Mouse (Mus musculus): ENCODE results near the gene Hs2st1. TPM values are rescaled to one million over a fixed set of nuclear protein-coding genes. Genes with fewer than 3 reads are reported as not detected.

The Hs2st1 gene
- polyA plus RNA-seq, 1 experiment from 2014 or later, result 5.1 TPM

GRCm38 (mm10) chr3:144537078-144537855 lies 32.7 kb downstream of the Hs2st1 start:
- no peak for TF ChIP-seq EP300 (optimal IDR thresholded peaks at IDR 0.05)
- TF ChIP-seq CTCF (IDR thresholded peaks at IDR 0.05; ENCODE audit: low read depth), result no peak
- no peaks in the 10 kb centered on the region; the same call in 1 of the 2 replicates for H3K4me1 ChIP-seq (replicated peaks; ENCODE audit: control insufficient read depth, insufficient read depth)
- no peaks in the 10 kb centered on the region for H3K36me3 ChIP-seq (ENCODE audit: control insufficient read depth, insufficient read depth, low read length)
- no peaks in the 10 kb centered on the region for H3K27me3 ChIP-seq (ENCODE audit: control insufficient read depth, insufficient read depth, low read length)
- ATAC-seq (ENCODE audit: low FRiP score, low TSS enrichment) (0 out of 2 replicates have a peak, but pooled peaks have one; percentile 45), DNase-seq (ENCODE audit: low spot score) (no peak)
- H3K4me2 ChIP-seq (replicated peaks; ENCODE audit: low read depth), result no peak overlapping the region
- no peak overlapping the region for H3K9ac ChIP-seq (ENCODE audit: low read length)
- WGBS, result 67% methylated on average over 7 of the region's 7 CpGs
- no peak overlapping the region for H3K27ac ChIP-seq (replicated peaks)
- H3K4me3 ChIP-seq (ENCODE audit: low read depth, low read length), result no peak overlapping the region
- H3K9me3 ChIP-seq (ENCODE audit: control insufficient read depth, low read length), result no peaks in the 10 kb centered on the region

GRCm38 (mm10) chr3:144535056-144535455 lies 34.9 kb downstream of the Hs2st1 start:
- Histone ChIP-seq H3K4me3 (ENCODE audit: low read depth, low read length) (no peak overlapping the region), H3K27me3 (ENCODE audit: control insufficient read depth, insufficient read depth, low read length) (no peaks in the 10 kb centered on the region), H3K36me3 (ENCODE audit: control insufficient read depth, insufficient read depth, low read length) (no peaks in the 10 kb centered on the region), H3K9me3 (ENCODE audit: control insufficient read depth, low read length) (no peaks in the 10 kb centered on the region), H3K27ac (replicated peaks) (no peak overlapping the region), H3K9ac (ENCODE audit: low read length) (no peak overlapping the region), H3K4me2 (replicated peaks; ENCODE audit: low read depth) (no peak overlapping the region), H3K4me1 (replicated peaks; ENCODE audit: control insufficient read depth, insufficient read depth) (no peaks in the 10 kb centered on the region; the same call in 1 of the 2 replicates)
- DNase-seq (ENCODE audit: low spot score) (no peak), ATAC-seq (ENCODE audit: low FRiP score, low TSS enrichment) (no peak)
- WGBS, result 97% methylated on average over 4 of the region's 4 CpGs
- TF ChIP-seq CTCF (IDR thresholded peaks at IDR 0.05; ENCODE audit: low read depth), result no peak
- TF ChIP-seq EP300 (optimal IDR thresholded peaks at IDR 0.05), result no peak

- Histone ChIP-seq H3K9me3 (ENCODE audit: control insufficient read depth, low read length) (no peaks in the 10 kb centered on the region), H3K4me2 (replicated peaks; ENCODE audit: low read depth) (peak overlapping the region; percentile 31; the same call in 1 of the 2 replicates), H3K4me3 (ENCODE audit: low read depth, low read length) (no peak overlapping the region), H3K27me3 (ENCODE audit: control insufficient read depth, insufficient read depth, low read length) (no peaks in the 10 kb centered on the region), H3K27ac (replicated peaks) (no peak overlapping the region), H3K4me1 (replicated peaks; ENCODE audit: control insufficient read depth, insufficient read depth) (no peaks in the 10 kb centered on the region), H3K9ac (ENCODE audit: low read length) (no peak overlapping the region), H3K36me3 (ENCODE audit: control insufficient read depth, insufficient read depth, low read length) (no peaks in the 10 kb centered on the region)
- TF ChIP-seq EP300 (optimal IDR thresholded peaks at IDR 0.05) (no peak), CTCF (IDR thresholded peaks at IDR 0.05; ENCODE audit: low read depth) (peak; percentile 74)
- 42% methylated on average over 5 of the region's 5 CpGs for WGBS
- ATAC-seq (ENCODE audit: low FRiP score, low TSS enrichment) (no peak; the same call in 1 of the 2 replicates), DNase-seq (ENCODE audit: low spot score) (no peak)
Measured at GRCm38 (mm10) chr3:144531023-144531422, 39.0 kb downstream of the Hs2st1 start.

- Histone ChIP-seq H3K4me2 (replicated peaks; ENCODE audit: low read depth) (no peak overlapping the region), H3K9me3 (ENCODE audit: control insufficient read depth, low read length) (no peaks in the 10 kb centered on the region), H3K4me1 (replicated peaks; ENCODE audit: control insufficient read depth, insufficient read depth) (no peaks in the 10 kb centered on the region), H3K27me3 (ENCODE audit: control insufficient read depth, insufficient read depth, low read length) (no peaks in the 10 kb centered on the region), H3K9ac (ENCODE audit: low read length) (no peak overlapping the region), H3K27ac (replicated peaks) (no peak overlapping the region), H3K4me3 (ENCODE audit: low read depth, low read length) (no peak overlapping the region), H3K36me3 (ENCODE audit: control insufficient read depth, insufficient read depth, low read length) (no peaks in the 10 kb centered on the region)
- WGBS, result 79% methylated on average over 7 of the region's 7 CpGs
- TF ChIP-seq CTCF (IDR thresholded peaks at IDR 0.05; ENCODE audit: low read depth) (no peak), EP300 (optimal IDR thresholded peaks at IDR 0.05) (no peak)
- no peak for DNase-seq (ENCODE audit: low spot score)
- no peak for ATAC-seq (ENCODE audit: low FRiP score, low TSS enrichment)
Measured at GRCm38 (mm10) chr3:144527918-144528317, 42.1 kb downstream of the Hs2st1 start.

GRCm38 (mm10) chr3:144519581-144520272 lies 50.3 kb downstream of the Hs2st1 start:
- DNase-seq (ENCODE audit: low spot score), result no peak
- no peak overlapping the region for H3K4me2 ChIP-seq (replicated peaks; ENCODE audit: low read depth)
- no peaks in the 10 kb centered on the region for H3K4me1 ChIP-seq (replicated peaks; ENCODE audit: control insufficient read depth, insufficient read depth)
- WGBS, result 47% methylated on average over 10 of the region's 10 CpGs
- no peak for TF ChIP-seq EP300 (optimal IDR thresholded peaks at IDR 0.05)
- no peak for ATAC-seq (ENCODE audit: low FRiP score, low TSS enrichment)
- H3K4me3 ChIP-seq (ENCODE audit: low read depth, low read length), result no peak overlapping the region
- H3K27ac ChIP-seq (replicated peaks), result no peak overlapping the region
- H3K9me3 ChIP-seq (ENCODE audit: control insufficient read depth, low read length), result no peaks in the 10 kb centered on the region
- H3K9ac ChIP-seq (ENCODE audit: low read length), result no peak overlapping the region
- H3K27me3 ChIP-seq (ENCODE audit: control insufficient read depth, insufficient read depth, low read length), result no peaks in the 10 kb centered on the region
- H3K36me3 ChIP-seq (ENCODE audit: control insufficient read depth, insufficient read depth, low read length), result no peaks in the 10 kb centered on the region

- no peak overlapping the region for H3K27ac ChIP-seq (replicated peaks)
- H3K4me2 ChIP-seq (replicated peaks; ENCODE audit: low read depth), result no peak overlapping the region
- no peaks in the 10 kb centered on the region for H3K4me1 ChIP-seq (replicated peaks; ENCODE audit: control insufficient read depth, insufficient read depth)
- H3K9ac ChIP-seq (ENCODE audit: low read length), result no peak overlapping the region
- TF ChIP-seq CTCF (IDR thresholded peaks at IDR 0.05; ENCODE audit: low read depth) (no peak), EP300 (optimal IDR thresholded peaks at IDR 0.05) (no peak)
- H3K36me3 ChIP-seq (ENCODE audit: control insufficient read depth, insufficient read depth, low read length), result no peaks in the 10 kb centered on the region
- H3K4me3 ChIP-seq (ENCODE audit: low read depth, low read length), result no peak overlapping the region
- 13% methylated on average over 5 of the region's 5 CpGs for WGBS
- H3K27me3 ChIP-seq (ENCODE audit: control insufficient read depth, insufficient read depth, low read length), result no peaks in the 10 kb centered on the region
- ATAC-seq (ENCODE audit: low FRiP score, low TSS enrichment) (no peak), DNase-seq (ENCODE audit: low spot score) (no peak)
- no peaks in the 10 kb centered on the region for H3K9me3 ChIP-seq (ENCODE audit: control insufficient read depth, low read length)
Measured at GRCm38 (mm10) chr3:144518917-144519316, 51.1 kb downstream of the Hs2st1 start.

All from stomach, postnatal 0 days (tissue).